In the genomic region with DNA sequence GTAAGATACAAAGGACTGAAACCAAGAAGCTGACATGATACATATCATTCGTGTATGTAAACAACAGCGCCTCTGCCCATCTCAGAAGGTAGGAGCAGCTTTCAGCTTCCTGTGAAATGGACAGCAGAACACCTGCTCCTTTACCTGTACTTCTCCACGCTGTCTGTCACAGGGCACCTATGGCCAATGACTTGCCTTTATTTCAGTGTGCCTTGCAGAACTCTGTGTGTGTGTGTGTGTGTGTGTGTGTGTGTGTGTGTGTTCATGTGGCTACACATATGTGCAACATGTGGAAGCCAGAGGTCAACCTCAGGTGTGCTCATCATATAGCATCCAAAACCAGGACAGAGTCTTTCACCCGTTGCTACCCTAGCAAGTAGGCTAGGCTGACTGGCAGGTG, we compare ENCODE assay signal across 27 mouse cellular contexts.
"Had no signal": no experiment of that assay in that cellular context is flagged by ENCODE, and none has a peak within 500 bp of the region (broad histone marks: within the 10 kb centered on the region; RNA-seq: fewer than 3 reads in every experiment).

No protein-coding gene starts in this region.

- H3K4me3 ChIP-seq: embryonic facial prominence, embryonic 10.5 days; embryonic facial prominence, embryonic 12.5 days; embryonic facial prominence, embryonic 13.5 days; embryonic facial prominence, embryonic 15.5 days; erythroblast, embryonic 14.5 days; forebrain, embryonic 10.5 days; forebrain, embryonic 12.5 days; forebrain, embryonic 13.5 days; forebrain, embryonic 15.5 days; gastrocnemius, adult 2 months; heart, adult 2 months had no signal

- H3K4me1 ChIP-seq: embryonic facial prominence, embryonic 10.5 days; embryonic facial prominence, embryonic 12.5 days; embryonic facial prominence, embryonic 15.5 days; forebrain, embryonic 10.5 days; forebrain, embryonic 12.5 days; forebrain, embryonic 15.5 days had no signal

- H3K36me3 ChIP-seq: embryonic facial prominence, embryonic 10.5 days; embryonic facial prominence, embryonic 12.5 days; embryonic facial prominence, embryonic 13.5 days; embryonic facial prominence, embryonic 15.5 days; forebrain, embryonic 10.5 days; forebrain, embryonic 12.5 days; forebrain, embryonic 15.5 days had no signal

- H3K4me2 ChIP-seq: embryonic facial prominence, embryonic 12.5 days; embryonic facial prominence, embryonic 13.5 days; embryonic facial prominence, embryonic 15.5 days; forebrain, embryonic 12.5 days; forebrain, embryonic 13.5 days; forebrain, embryonic 15.5 days had no signal

- H3K27ac ChIP-seq: embryonic facial prominence, embryonic 10.5 days; embryonic facial prominence, embryonic 12.5 days; embryonic facial prominence, embryonic 13.5 days; embryonic facial prominence, embryonic 15.5 days; forebrain, embryonic 10.5 days; forebrain, embryonic 12.5 days; forebrain, embryonic 13.5 days; forebrain, embryonic 15.5 days; gastrocnemius, adult 2 months; heart, adult 2 months had no signal

- DNase-seq: cerebellum, adult 2 months; cerebellum, adult 8-10 months; cerebellum, adult 9-10 months; cerebellum, adult 9-11 months; cerebellum, postnatal 10 days; cerebellum, postnatal 14 days; cerebellum, postnatal 25 days; cerebellum, postnatal 36 days; embryo, embryonic 11 days; forebrain, postnatal 0 days; gastrocnemius, adult 2 months; gastrocnemius, postnatal 10 days; gastrocnemius, postnatal 14 days; gastrocnemius, postnatal 25 days; gastrocnemius, postnatal 36 days; heart, adult 18-20 months; heart, adult 2 months had no signal

- H3K27me3 ChIP-seq: embryonic facial prominence, embryonic 12.5 days; embryonic facial prominence, embryonic 13.5 days; embryonic facial prominence, embryonic 15.5 days; forebrain, embryonic 12.5 days; forebrain, embryonic 13.5 days; forebrain, embryonic 15.5 days had no signal

- H3K9me3 ChIP-seq: embryonic facial prominence, embryonic 10.5 days; embryonic facial prominence, embryonic 12.5 days; embryonic facial prominence, embryonic 13.5 days; embryonic facial prominence, embryonic 15.5 days; forebrain, embryonic 10.5 days; forebrain, embryonic 12.5 days; forebrain, embryonic 13.5 days; forebrain, embryonic 15.5 days had no signal

- H3K9ac ChIP-seq: embryonic facial prominence, embryonic 12.5 days; embryonic facial prominence, embryonic 13.5 days; embryonic facial prominence, embryonic 15.5 days; forebrain, embryonic 12.5 days; forebrain, embryonic 13.5 days; forebrain, embryonic 15.5 days; forebrain, postnatal 0 days had no signal

- ATAC-seq: forebrain, embryonic 13.5 days; forebrain, embryonic 15.5 days; forebrain, embryonic 16.5 days; forebrain, postnatal 0 days had no signal
